Mouse (Mus musculus): ENCODE results near the gene Phactr2. TPM values are rescaled to one million over a fixed set of nuclear protein-coding genes. Genes with fewer than 3 reads are reported as not detected.

Gene Phactr2
- total and polyA plus RNA-seq, 3 experiments, result 0.08 to 0.49 (median 0.31) TPM

DNA sequence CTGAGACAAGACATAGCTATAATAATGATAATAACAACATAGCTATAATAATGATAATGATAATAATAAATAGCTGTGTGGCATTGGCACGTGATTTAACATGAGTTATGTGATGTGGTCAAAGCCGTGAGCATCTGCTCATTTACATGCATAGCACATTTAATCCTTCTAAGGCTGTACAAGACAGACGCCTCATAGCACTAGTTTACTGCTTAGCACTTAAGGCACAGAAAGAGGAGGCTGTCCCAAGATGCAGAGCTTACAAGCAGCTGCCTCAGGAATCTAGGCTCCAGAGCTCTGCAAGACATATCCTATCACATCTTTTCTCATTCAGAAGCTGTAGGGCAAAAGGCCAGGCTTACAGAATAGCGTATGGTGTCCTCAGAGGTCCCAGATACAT lies 11.7 kb upstream of the Phactr2 start:
- no peaks in the 10 kb centered on the region for H3K27me3 ChIP-seq (replicated peaks)
- no peak overlapping the region for H3K27ac ChIP-seq (ENCODE audit: insufficient read depth, low read depth)
- H3K36me3 ChIP-seq (replicated peaks in 1 of 2; ENCODE audit: control insufficient read depth in 1 of 2, insufficient read depth in 1 of 2, low read length in 1 of 2), result no peaks in the 10 kb centered on the region
- no peak for DNase-seq (ENCODE audit: extremely low read depth)
- no peak overlapping the region for H3K4me2 ChIP-seq (ENCODE audit: insufficient read depth, low read depth, poor library complexity, severe bottlenecking)
- H3K4me1 ChIP-seq (ENCODE audit: control insufficient read depth in 1 of 2, insufficient read depth in 2 of 2), result no peaks in the 10 kb centered on the region
- TF ChIP-seq PAX5 (IDR thresholded peaks at IDR 0.05; ENCODE audit: low read length), result no peak
- no peaks in the 10 kb centered on the region for H3K79me2 ChIP-seq (replicated peaks; ENCODE audit: control insufficient read depth, extremely low read depth, insufficient read depth, poor library complexity, severe bottlenecking)
- H3K9ac ChIP-seq (ENCODE audit: insufficient read depth, low read depth), result no peak overlapping the region
- H3K9me3 ChIP-seq (replicated peaks; ENCODE audit: low read length), result no peaks in the 10 kb centered on the region
- no peak overlapping the region for H3K4me3 ChIP-seq (replicated peaks in 1 of 3; ENCODE audit: low read depth in 2 of 3, low read length in 2 of 3, poor library complexity in 1 of 3)
- dilution Hi-C loops (cut with MboI; ENCODE audit: extremely low pct_ligation_motif_present, extremely low pct_unique_long_range_greater_than_20kb, low sequenced_read_pairs), result no loop called here
- in situ Hi-C loops (cut with MboI; ENCODE audit: low pct_ligation_motif_present, low pct_unique_long_range_greater_than_20kb, low sequenced_read_pairs), result no loop called here

- no peak overlapping the region for H3K9ac ChIP-seq (ENCODE audit: insufficient read depth, low read depth)
- no peak for DNase-seq (ENCODE audit: extremely low read depth)
- dilution Hi-C loops (cut with MboI; ENCODE audit: extremely low pct_ligation_motif_present, extremely low pct_unique_long_range_greater_than_20kb, low sequenced_read_pairs), result no loop called here
- H3K79me2 ChIP-seq (replicated peaks; ENCODE audit: control insufficient read depth, extremely low read depth, insufficient read depth, poor library complexity, severe bottlenecking), result no peaks in the 10 kb centered on the region
- peaks cover 4% of the 10 kb centered on the region for H3K27me3 ChIP-seq (replicated peaks)
- H3K4me2 ChIP-seq (ENCODE audit: insufficient read depth, low read depth, poor library complexity, severe bottlenecking), result no peak overlapping the region
- no peak overlapping the region for H3K27ac ChIP-seq (ENCODE audit: insufficient read depth, low read depth)
- TF ChIP-seq CTCF (conservative IDR thresholded peaks at IDR 0.05 in 1 of 2, IDR thresholded peaks at IDR 0.05 in 1 of 2; ENCODE audit: low read depth in 2 of 2, low read length in 2 of 2) (no peak), ZKSCAN1 (IDR thresholded peaks at IDR 0.05; ENCODE audit: borderline replicate concordance, low read depth, low read length) (no peak), TBP (conservative IDR thresholded peaks at IDR 0.05; ENCODE audit: low read depth, low read length) (no peak), NRF1 (IDR thresholded peaks at IDR 0.05; ENCODE audit: low read depth, low read length) (no peak), NELFE (IDR thresholded peaks at IDR 0.05; ENCODE audit: low read depth, low read length) (no peak), EP300 (IDR thresholded peaks at IDR 0.05; ENCODE audit: low read length) (no peak), MAZ (IDR thresholded peaks at IDR 0.05; ENCODE audit: low read depth, low read length) (no peak)
- in situ Hi-C loops (cut with MboI; ENCODE audit: low pct_ligation_motif_present, low pct_unique_long_range_greater_than_20kb, low sequenced_read_pairs), result no loop called here
- no peaks in the 10 kb centered on the region for H3K9me3 ChIP-seq (replicated peaks; ENCODE audit: low read length)
- H3K4me3 ChIP-seq (replicated peaks in 1 of 3; ENCODE audit: low read depth in 2 of 3, low read length in 2 of 3, poor library complexity in 1 of 3), result no peak overlapping the region
- no peaks in the 10 kb centered on the region; a peak in 1 of 4 replicates for H3K4me1 ChIP-seq (ENCODE audit: control insufficient read depth in 1 of 2, insufficient read depth in 2 of 2)
- no peaks in the 10 kb centered on the region for H3K36me3 ChIP-seq (replicated peaks in 1 of 2; ENCODE audit: control insufficient read depth in 1 of 2, insufficient read depth in 1 of 2, low read length in 1 of 2)
Observed at GRCm38 (mm10) chr10:13479341-13479740, 5.1 kb upstream of the Phactr2 start.

DNA sequence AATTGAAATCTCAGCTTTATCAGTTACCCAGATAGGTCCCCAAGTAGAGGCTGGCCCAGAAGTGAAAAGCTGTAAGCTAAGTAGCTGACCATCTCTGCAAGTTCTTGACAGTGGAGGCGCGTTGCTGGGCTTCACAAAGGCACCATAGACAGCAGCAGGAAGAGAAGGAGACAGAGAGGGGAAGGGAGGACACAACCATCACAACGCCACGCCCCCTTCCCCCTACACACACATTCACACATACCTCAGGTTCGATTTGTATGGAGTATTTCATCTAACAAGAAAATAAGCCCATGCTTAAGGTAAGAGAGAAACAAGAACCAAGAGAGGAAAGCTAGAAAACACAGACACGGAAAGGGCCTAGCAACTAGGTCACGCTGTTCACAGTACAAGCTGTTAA lies 909 bp upstream of the Phactr2 start:
- Histone ChIP-seq H3K4me1 (ENCODE audit: control insufficient read depth in 1 of 2, insufficient read depth in 2 of 2) (peaks cover 3 to 15% of the 10 kb centered on the region in 2 experiments; a peak in 3 of 4 replicates), H3K36me3 (replicated peaks in 1 of 2; ENCODE audit: control insufficient read depth in 1 of 2, insufficient read depth in 1 of 2, low read length in 1 of 2) (no peaks in the 10 kb centered on the region), H3K4me3 (replicated peaks in 1 of 3; ENCODE audit: low read depth in 2 of 3, low read length in 2 of 3, poor library complexity in 1 of 3) (no peak overlapping the region), H3K9ac (ENCODE audit: insufficient read depth, low read depth) (no peak overlapping the region), H3K27me3 (replicated peaks) (peaks cover 4% of the 10 kb centered on the region), H3K4me2 (ENCODE audit: insufficient read depth, low read depth, poor library complexity, severe bottlenecking) (peak overlapping the region; percentile 73; the same call in 1 of the 2 replicates), H3K79me2 (replicated peaks; ENCODE audit: control insufficient read depth, extremely low read depth, insufficient read depth, poor library complexity, severe bottlenecking) (no peaks in the 10 kb centered on the region), H3K9me3 (replicated peaks; ENCODE audit: low read length) (no peaks in the 10 kb centered on the region), H3K27ac (ENCODE audit: insufficient read depth, low read depth) (no peak overlapping the region)
- dilution Hi-C loops (cut with MboI; ENCODE audit: extremely low pct_ligation_motif_present, extremely low pct_unique_long_range_greater_than_20kb, low sequenced_read_pairs), result no loop called here
- in situ Hi-C loops (cut with MboI; ENCODE audit: low pct_ligation_motif_present, low pct_unique_long_range_greater_than_20kb, low sequenced_read_pairs), result no loop called here
- no peak for TF ChIP-seq BHLHE40 (IDR thresholded peaks at IDR 0.05; ENCODE audit: low read depth, low read length)
- TF ChIP-seq ZKSCAN1 (IDR thresholded peaks at IDR 0.05; ENCODE audit: borderline replicate concordance, low read depth, low read length), result no peak
- TF ChIP-seq ZNF384 (IDR thresholded peaks at IDR 0.05; ENCODE audit: low read depth, low read length), result no peak
- no peak for TF ChIP-seq USF2 (conservative IDR thresholded peaks at IDR 0.05; ENCODE audit: low read depth, low read length)
- no peak for TF ChIP-seq PAX5 (IDR thresholded peaks at IDR 0.05; ENCODE audit: low read length)
- TF ChIP-seq UBTF (IDR thresholded peaks at IDR 0.05; ENCODE audit: low read depth, low read length), result no peak
- no peak for TF ChIP-seq KAT2A (IDR thresholded peaks at IDR 0.05; ENCODE audit: insufficient replicate concordance, low read length)
- no peak for DNase-seq (ENCODE audit: extremely low read depth)
